Mouse (Mus musculus): ENCODE data around the gene Slc24a2.

The Slc24a2 gene

DNA sequence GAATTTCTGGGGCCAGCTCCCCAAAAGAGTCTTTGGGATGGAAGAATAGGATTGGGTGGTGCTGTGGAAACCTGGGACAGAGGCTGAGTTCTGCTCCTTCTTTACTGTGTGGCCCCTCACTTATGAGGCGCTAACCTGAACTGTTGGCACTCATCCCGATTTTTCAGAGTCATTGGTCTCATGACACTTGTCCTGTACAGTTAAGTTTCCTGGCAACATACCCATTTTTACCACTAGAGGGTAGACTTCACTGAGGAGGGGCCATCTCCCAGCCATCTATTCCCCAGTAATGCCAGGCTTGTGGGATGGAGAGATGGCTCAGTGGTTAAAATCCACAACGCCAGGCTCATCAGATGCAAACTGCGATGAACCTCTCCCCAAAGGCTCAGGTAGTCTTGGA lies 192.7 kb downstream of the Slc24a2 start:
- DNase-seq, result no peak

DNA sequence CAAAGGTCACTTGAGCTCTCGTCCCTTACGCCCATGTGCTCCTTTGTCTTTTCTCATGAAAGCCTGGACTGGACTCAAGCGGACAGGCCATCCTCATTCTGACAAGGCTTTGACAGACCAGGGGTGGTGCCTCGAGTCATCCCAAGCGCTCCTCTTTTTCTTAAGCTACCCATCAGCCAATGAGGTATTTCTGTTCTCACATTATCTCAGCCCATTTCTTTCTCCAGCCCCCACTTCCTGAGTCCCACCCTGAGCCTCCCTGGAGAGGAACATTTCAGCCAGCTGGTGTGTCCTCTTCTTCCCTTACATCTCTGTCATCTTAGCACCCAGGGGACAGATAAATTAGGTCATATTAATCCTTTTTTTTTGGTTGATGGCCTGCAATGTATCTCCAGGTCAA lies 193.8 kb downstream of the Slc24a2 start:
- no peak for DNase-seq

DNA sequence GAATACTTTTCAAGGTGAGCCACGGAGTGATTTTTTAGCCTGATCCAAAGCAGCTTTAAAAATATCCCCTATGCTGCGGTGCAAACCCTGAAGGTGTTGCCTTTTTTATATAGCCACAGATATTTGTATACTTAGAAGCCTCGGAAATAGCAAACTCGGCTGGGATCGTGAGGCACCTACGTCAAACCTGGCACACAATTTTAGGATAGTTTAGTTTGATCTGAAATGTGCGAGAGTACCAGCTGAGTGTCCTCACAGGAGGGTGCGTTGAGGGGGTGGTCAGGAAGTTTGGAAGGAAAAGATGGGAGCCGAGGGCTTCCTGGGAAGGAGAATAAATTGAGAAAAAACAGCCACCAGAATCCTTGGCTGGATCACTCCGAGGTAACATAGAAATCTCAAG lies 194.6 kb downstream of the Slc24a2 start:
- DNase-seq, result no peak

DNA sequence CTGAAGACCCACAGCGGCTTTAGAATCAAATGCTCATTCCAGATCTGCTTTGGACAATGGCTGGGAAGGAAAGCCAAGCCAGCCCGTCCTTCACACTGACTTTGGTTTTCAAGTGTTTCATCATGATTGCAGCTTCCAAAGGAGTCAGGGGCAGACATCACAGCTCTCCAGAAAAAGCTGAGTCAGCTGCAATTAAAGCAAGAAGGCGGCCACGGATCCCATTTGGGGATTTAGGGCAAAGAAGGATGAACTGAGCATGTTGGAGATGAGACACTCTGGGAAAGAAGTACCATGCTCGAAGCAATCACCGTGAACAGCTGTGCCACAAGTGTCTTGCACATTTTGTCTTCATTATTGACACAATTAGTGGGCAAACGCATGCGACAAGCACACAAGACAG lies 197.6 kb downstream of the Slc24a2 start:
- no peak for DNase-seq

DNA sequence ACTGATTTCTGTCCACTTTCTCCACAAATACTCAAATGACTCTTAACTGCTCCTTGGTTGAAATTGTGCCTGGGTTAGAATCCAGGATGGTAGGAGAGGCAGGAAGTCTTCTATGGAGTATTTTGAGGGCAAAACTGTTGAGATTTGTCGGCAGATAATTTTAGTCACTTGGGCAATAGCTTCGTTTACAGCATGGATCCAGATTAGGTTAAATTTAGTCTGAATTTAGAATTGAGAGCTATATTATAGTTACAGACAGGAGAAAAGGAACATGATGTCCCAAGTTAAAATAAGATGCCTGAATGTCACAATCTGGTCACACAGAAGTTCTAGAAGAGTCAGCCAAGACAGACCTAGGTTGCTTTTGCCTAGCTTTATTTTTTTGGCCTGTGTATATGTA lies 199.2 kb downstream of the Slc24a2 start:
- DNase-seq, result no peak

DNA sequence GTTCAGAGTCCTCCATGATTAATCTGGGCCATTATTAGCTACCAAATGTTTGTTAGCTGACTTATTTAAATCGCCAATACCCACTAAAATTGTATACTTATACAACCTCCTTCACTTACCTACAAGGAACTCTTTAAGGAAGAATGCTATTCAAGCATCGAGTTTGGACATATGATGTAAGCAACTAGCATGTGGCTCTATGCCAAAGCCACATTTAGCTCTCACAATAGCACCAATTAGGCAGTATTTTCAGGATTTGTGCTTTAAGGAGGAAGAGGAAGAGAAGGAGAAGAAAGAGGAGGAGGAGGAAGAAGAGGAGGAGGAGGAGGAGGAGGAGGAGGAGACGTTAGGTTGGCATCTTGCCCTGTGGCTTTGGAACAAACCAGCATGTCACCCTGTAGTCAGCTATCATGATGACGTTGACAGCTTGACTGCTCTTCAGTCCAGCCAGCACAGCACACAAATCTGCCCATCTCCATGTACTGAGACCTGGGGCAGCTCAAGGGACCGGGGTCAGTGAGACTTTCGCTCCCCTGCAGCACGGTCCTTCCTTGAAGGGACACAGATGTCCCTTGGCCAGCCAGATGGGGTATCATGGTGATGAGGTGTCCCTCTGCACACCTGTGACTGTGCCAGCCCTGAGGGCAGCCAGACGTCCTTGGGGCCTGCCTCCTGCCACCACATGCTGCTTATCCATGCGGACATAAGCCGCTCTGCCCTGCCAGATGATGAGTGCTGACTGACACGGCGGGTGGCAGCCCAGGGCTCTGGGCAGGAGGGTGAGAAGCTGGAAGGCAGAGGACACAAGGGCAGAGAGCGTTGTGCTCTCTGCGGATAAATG lies 203.7 kb downstream of the Slc24a2 start:
- DNase-seq, result no peak

DNA sequence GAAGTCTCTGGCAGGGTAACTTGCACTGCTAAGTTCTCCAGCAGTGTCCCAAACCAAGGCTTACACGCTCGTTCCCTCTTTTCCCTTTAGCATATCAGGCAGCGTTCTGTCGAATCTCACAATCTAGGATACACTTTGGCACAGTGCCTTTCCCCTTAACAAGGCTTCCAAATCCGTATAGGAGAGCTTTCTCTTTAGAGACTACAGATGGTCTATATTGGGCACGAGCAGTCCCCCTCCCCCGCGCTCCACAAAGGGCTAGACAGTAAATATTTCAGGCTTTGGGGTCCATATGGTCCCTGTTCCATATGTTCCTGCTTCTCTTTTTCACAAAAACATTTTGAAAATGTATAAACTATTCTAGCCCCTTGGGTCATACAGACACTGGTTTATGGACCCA lies 205.7 kb downstream of the Slc24a2 start:
- no peak for DNase-seq

DNA sequence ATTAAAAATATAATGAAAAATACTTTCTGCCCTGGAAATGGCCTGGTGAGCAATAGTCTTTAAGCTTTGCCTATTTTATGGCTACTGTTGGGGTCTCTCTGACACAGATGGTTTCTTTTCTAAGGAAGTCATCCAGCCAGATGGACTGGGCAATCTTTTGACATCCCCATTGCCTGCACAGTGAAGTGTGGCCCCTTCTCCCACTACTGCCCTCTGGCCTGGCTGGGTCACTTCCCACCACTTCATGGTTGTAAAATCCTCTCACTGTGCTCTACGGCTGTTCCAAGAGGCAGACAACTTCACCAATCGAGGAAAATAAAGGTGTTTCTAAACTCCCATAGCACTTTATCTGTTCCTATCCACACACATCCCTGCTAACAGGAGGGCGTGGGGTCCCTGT lies 208.7 kb downstream of the Slc24a2 start:
- DNase-seq, result no peak

DNA sequence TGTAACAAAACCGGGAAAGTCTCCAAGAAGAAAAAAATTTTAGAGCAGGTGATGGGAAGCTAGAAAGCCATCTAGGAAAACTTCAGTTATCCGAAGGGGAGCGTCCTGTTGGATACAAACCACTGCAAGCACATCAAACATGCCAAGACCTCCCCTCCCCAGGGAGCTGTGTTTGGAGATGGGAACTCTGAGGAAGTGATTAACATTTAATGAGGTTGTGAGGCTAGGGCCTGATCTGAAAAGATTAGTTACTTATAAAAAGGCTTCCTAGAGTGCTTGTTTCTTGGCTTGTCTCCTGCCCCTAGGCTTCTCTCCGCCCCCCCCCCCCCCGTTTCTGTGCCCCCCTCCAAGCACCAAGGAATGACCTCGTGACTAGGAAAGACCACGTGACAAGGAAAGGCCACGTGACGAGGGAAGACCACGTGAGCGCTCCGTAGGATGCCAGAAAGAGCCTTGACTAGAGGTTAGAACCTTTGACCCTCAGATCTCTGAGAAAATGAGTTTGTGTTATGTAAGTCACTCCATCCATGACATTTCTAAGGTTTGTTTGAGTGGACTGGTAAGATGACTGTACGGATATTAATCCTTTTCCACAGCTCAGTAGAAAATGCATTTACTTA lies 210.7 kb downstream of the Slc24a2 start:
- no peak for DNase-seq

DNA sequence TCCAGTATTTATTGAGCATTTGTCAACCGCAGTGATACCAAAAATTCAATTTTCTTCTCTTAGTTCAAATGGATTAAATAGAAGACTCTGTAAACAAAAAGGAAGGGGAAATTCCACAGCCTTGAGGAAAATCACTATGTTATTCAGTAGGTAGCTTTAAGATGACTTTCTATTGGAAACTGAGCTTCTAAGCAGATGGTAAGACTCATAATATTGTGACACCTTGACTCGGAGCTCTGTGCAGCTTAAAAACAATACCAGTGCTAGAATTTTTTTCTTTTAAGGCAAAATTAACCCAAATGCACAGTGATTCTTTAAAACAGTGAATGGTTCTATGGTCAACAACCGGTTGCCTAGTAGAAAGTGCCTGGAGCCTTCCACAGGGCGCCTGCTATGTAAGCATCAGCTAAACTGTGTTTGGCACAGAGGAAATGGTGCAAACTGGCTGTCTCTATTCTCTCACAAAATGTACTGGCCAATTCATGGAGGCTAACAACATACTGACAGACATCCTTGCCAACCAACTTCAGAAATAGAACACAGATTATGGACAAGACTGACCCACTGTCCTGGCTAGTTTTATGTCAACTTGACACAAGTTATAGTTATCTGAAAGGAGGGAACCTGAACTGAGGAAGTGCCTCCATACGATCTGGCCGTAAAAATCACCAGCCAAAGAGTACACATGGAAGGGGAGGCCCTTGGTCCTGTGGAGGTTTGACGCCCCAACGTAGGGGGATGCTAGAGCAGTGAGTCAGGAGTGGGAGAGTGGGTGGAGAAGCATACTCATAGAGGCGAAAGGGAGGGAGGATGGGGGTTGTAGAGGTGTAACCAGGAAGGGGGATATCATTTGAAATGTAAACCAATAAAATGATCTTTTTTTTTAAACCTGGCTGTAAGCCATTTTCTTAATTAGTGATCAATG lies 211.9 kb downstream of the Slc24a2 start:
- no peak for DNase-seq

DNA sequence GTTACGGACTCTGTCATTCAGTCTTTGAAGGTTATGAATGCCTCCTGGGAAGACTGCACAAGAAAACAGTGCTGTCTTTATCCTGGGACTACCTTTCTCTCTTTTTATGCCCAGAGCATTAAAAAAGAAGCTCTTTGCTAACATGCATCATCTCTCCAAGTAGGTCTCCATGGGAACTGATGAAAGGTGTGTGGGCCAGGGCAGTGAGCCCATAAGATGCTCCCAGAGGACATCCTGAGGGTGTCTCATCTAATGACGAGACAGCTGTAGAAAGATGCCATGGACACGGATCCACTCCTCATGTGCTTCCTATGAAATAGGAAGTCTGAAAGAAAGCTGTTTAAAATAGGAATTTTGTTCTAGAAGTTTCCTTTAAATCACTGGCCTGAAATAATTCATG lies 212.8 kb downstream of the Slc24a2 start:
- DNase-seq, result no peak

DNA sequence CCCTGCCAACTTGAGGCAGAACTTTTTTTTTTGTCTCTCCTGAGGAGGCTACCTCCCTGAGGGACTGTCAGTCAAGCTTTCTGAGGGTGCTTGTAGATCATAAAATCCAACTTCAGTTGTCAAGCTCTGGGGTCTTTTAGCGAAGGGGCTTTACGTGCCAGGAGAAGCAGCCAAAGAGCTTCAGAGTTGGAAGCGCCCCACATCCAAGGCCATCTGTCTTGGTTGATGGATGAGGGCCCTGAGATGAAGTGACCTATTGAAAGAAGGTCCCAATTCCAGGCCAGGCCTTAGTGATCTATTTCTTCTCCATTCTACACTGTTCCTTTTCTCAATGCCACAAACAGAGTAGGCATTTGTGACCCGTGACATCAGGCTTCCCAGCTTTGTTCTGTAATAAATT lies 214.5 kb downstream of the Slc24a2 start:
- DNase-seq, result no peak

DNA sequence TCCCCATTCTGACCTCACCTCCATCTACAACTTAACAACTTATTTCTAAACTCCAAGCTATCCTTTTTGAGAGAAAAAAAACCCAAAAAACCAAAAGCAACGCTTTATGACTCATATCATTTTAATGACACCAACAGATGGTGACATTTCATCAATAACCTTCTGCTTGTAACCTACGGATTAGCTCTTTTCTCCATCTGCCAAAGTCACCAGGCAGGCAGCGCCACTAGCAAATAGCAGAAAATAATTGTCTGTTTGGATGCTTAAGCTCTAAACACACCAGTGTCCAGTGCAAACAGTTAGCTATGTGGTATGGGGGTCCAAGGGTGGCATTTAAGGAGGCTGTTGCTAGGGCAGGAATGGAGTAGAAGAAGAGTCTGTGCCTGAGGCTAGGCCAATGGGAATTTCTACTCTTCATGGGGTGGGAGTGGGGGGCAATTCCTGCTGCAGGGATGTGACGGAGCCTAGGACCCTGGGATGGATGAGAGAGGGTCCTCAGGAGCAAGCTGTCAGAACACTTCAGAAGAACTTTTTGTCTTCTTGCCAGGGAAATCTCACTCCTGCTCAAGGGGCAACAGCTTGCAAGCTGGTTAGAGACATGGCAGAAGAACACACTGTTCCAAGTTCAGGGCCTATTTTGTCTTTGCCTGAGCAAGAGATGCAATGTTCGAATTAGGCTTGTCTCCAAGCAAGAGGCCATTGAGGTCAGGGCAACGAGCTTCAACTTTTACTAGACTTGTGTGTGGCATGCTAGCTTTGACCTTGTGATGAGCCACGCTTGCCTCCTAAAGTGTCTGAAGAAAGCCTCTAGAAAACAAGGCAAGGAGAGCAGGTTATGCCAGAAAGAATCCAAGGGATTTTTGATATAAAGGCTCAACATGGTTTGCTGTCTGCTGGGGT lies 216.3 kb downstream of the Slc24a2 start:
- DNase-seq, result no peak

DNA sequence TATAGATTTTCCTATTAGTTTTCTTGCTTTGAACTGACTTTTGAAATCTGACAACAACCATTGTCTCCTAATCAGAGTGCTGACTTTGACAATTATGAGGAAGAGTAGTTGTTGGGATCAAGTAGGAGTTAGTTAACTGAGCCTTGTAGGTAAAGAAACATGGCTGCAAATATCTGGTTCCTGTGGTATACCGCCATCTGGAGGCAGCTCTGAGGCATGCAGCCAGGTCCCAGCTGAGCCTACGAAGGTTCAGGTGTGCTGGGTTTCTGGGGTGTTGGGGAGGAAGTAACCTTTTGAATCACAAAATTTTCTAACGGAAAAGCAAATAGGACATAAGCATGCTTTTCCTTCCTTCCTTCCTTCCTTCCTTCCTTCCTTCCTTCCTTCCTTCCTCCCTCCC lies 237.8 kb downstream of the Slc24a2 start:
- no peak for DNase-seq

DNA sequence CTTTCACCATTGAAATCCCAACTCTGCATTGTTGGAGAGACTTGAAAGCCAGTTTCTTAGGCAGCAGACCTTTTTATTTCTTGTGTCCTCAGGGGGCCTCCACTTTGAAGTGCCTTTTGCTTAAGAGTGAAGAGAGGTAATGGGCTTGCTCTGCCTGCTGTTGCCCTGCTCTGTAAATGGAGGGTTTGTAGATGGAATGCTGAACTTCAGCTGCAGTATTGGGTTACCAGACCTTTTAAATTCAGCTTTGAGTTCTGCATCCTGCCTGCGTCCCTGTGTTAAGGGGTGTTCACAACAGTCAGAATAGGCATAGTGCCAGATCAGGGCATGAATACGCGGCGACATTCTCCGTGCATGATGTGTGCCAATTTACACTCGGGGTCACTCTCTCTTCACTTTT lies 241.0 kb downstream of the Slc24a2 start:
- DNase-seq, result no peak

DNA sequence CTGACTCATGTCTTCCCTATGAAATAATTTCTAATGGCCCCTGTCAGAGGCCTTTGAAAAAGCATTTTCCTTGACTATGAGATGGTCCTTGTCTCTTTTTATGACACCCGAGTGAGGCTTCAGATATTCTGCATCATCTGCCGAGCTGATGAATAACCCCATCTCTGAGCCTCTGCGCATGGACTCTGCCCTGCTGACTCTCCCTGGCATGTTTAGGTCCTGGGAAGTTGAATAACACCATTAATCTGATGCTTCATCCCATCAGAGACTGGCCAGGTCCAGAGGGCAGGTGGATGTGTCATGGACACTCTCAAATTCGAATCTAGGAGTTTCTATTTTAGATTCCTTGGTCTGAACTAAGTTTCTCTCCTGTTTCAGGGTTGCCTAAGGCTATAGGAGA lies 242.4 kb downstream of the Slc24a2 start:
- no peak for DNase-seq

DNA sequence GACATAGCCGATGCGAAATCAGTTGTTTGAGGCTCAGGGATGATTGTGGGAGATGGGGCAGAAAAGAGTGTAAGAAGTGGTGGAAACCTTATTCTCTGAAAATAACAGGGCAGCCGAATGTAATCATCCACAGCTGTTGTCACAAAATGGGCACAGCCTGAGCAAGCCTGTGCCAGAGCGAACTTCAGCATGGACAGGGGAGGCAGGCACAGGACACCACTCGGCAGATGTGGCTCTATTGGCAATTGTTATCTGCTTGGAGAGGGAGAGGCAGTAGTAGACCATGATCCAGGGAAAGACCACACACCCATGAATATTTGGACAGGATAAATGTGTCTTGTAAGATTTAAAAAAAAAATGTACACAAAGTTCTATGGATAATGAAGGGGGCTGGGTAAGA lies 253.0 kb downstream of the Slc24a2 start:
- no peak for DNase-seq

DNA sequence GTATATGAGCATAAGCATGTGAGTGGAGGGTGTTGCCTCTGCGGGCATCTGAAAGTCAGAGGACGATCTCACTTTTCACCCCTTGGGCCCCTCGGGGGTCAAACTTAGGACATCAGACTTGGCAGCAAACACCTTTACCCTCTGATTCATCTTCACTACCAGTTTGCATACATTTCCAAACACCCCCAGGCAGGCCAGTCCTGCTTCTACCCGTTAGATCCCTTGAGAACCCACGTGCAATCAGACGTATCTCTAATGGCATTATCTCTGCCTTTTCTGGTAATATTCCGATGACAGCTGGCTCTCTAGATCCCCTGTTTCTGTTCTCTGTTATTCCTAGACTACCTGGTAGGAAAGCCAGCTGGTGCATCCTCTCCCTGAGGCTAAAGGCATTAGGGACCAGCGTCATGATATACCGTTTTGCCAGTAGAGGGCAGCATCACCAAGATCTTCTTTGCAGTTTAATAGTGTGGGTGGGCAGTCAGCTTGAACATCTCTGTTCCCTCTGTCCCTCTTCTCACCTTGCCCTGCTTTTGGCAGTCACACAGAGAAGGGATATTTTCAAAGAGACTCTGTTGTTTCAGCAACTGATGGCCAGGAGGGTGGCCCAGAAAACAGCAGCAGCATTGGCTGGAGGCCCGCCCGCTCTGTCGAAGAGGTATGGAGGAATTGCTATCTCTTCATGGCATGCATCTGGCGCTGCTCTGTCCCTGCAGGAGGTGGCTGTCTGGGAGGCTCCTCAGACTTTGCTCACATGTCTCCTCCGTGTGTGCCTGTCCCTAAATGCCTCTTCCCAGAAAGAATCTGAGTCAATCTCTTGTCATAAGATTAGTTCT lies 272.5 kb downstream of the Slc24a2 start:
- peak in 1 of 2 experiments; percentile 10 for DNase-seq

DNA sequence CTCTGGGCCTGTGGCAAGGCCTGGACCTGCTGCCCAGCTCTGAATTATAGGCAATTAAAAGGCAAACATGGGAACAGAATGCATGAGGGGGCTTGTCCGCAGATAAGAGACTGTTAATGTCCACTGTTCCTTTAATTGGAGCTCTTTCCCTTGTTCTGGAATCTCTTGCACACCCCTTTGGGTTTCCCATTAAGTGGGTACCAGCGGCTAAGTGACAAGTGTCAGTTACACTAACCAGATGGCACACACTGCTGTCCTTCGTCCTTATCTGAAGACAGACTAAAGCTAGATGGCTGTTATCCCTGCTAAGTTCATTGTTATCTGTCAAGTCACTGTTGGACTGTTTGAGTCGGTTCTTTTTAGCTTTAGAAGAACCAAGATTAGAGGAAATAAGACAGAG lies 274.8 kb downstream of the Slc24a2 start:
- no peak for DNase-seq

DNA sequence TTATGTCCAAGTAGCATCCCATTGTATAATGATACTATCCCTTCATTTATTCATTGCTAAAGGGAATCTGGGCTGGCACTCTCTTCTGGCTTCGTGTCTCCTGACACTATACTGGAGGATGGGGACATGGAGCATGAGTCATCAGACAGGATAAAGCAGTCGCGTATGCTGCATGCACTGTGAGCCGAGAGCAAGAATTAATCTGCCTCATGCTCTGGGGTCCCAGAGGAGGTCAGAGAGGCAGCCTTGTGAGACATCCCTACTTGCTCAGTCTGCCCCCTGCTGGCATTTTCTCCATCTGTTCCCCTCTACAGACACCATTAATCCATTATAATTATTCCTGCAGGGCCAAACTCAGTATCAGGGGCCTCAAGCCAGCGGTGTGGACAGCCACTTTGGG lies 276.8 kb downstream of the Slc24a2 start:
- DNase-seq, result no peak

DNA sequence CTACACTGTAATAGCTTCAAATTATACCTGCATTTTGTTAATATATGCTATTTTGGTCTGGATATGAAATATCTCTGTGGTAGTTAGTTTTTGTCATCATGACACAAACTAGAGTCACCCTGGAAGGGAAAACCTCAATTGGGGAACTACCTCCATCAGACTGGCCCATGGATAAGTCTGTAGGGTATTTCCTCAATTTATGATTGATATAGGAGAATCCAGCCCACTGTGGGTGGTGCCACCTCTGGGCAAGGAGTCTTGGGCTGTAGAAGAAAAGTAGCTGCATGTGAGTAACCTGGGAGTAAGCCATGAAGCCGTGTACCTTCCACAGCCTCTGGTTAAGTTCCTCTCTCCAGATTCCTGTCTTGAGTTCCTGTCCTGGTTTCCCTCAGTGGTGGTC lies 281.5 kb downstream of the Slc24a2 start:
- DNase-seq, result no peak

DNA sequence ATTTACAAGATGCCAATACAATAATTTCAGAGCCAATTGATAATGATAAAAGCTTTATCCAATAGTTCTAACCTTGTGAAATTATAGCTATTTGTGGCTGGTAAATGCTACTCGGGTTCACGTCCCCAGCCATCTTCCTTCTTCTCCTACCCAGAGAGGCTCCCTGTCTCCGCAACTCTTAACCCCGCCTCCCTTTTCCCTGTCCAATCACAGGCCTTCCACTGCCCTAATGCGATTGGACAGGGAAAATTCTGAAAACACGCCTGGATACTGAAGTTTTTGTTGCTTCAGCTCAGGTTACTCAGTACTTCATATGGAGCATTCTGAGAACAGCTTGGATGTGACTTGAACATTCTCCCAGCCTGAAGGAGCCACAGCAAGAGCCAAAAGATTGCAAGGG lies 287.0 kb downstream of the Slc24a2 start:
- DNase-seq, result no peak
